Mouse (Mus musculus) ES-E14 (cell line): ENCODE data around the gene Slc16a9.

ENCODE experiments used
- CHD2 ChIP-seq: IDR thresholded peaks from 2 replicates; pipeline ENCODE4 v1.6.1; 2014; ENCODE audit warnings: mild to moderate bottlenecking, low read depth, low read length, inconsistent platforms
- HCFC1 ChIP-seq: IDR thresholded peaks from 2 replicates; pipeline ENCODE4 v1.6.1; 2012; ENCODE audit warnings: low read length, inconsistent platforms, borderline replicate concordance; ENCODE audit not compliant: insufficient read depth
- MAFK ChIP-seq: IDR thresholded peaks from 2 replicates; pipeline ENCODE4 v1.6.1; 2014; ENCODE audit warnings: mild to moderate bottlenecking, low read depth, low read length, inconsistent platforms; ENCODE audit not compliant: insufficient read depth
- ZC3H11A ChIP-seq: IDR thresholded peaks from 2 replicates; pipeline ENCODE4 v1.6.1; 2012; ENCODE audit warnings: low read depth, mild to moderate bottlenecking, inconsistent platforms, low read length, borderline replicate concordance
- ZNF384 ChIP-seq: IDR thresholded peaks from 2 replicates; pipeline ENCODE4 v1.6.1; 2012; ENCODE audit warnings: low read depth, low read length, inconsistent platforms

GRCm38 (mm10) chr10:70325518-70325917 is 80.6 kb downstream of the Slc16a9 start:
- TF ChIP-seq MAFK = no peak
- no peak for TF ChIP-seq ZC3H11A
- no peak for TF ChIP-seq HCFC1
- TF ChIP-seq ZNF384 = no peak
- TF ChIP-seq CHD2 = no peak
